Mouse (Mus musculus): ENCODE data around the gene Pacrg. TPM values are rescaled to one million over a fixed set of nuclear protein-coding genes. Genes with fewer than 3 reads are reported as not detected.

Pacrg gene
- total RNA-seq, 1 experiment from 2014 or later, result 0.89 TPM

- no peak for ATAC-seq (replicated peaks in 1 of 2; ENCODE audit: insufficient read depth in 1 of 2, low FRiP score in 2 of 2, low TSS enrichment in 1 of 2, low read depth in 1 of 2, poor library complexity in 2 of 2, severe bottlenecking in 2 of 2)
Measured at GRCm38 (mm10) chr17:10363151-10363550, 477.0 kb downstream of the Pacrg start.

GRCm38 (mm10) chr17:10361882-10362291 is 478.2 kb downstream of the Pacrg start:
- ATAC-seq (replicated peaks in 1 of 2; ENCODE audit: insufficient read depth in 1 of 2, low FRiP score in 2 of 2, low TSS enrichment in 1 of 2, low read depth in 1 of 2, poor library complexity in 2 of 2, severe bottlenecking in 2 of 2), result no peak

GRCm38 (mm10) chr17:10360738-10361137 is 479.4 kb downstream of the Pacrg start:
- ATAC-seq (replicated peaks in 1 of 2; ENCODE audit: insufficient read depth in 1 of 2, low FRiP score in 2 of 2, low TSS enrichment in 1 of 2, low read depth in 1 of 2, poor library complexity in 2 of 2, severe bottlenecking in 2 of 2), result no peak

GRCm38 (mm10) chr17:10359466-10359865 is 480.6 kb downstream of the Pacrg start:
- ATAC-seq (replicated peaks in 1 of 2; ENCODE audit: insufficient read depth in 1 of 2, low FRiP score in 2 of 2, low TSS enrichment in 1 of 2, low read depth in 1 of 2, poor library complexity in 2 of 2, severe bottlenecking in 2 of 2), result no peak

GRCm38 (mm10) chr17:10357348-10357747 is 482.8 kb downstream of the Pacrg start:
- ATAC-seq (replicated peaks in 1 of 2; ENCODE audit: insufficient read depth in 1 of 2, low FRiP score in 2 of 2, low TSS enrichment in 1 of 2, low read depth in 1 of 2, poor library complexity in 2 of 2, severe bottlenecking in 2 of 2), result no peak

- no peak for ATAC-seq (replicated peaks in 1 of 2; ENCODE audit: insufficient read depth in 1 of 2, low FRiP score in 2 of 2, low TSS enrichment in 1 of 2, low read depth in 1 of 2, poor library complexity in 2 of 2, severe bottlenecking in 2 of 2)
Measured at GRCm38 (mm10) chr17:10356294-10356693, 483.8 kb downstream of the Pacrg start.

- ATAC-seq (replicated peaks in 1 of 2; ENCODE audit: insufficient read depth in 1 of 2, low FRiP score in 2 of 2, low TSS enrichment in 1 of 2, low read depth in 1 of 2, poor library complexity in 2 of 2, severe bottlenecking in 2 of 2), result no peak
Measured at GRCm38 (mm10) chr17:10355746-10356145, 484.4 kb downstream of the Pacrg start.

Other genes starting within 250 kb of the Pacrg start
- 4.1 and 5.0 TPM in 2 replicates for gene Prkn, start 73 bp upstream of the Pacrg start, total RNA-seq (2017)